Mouse (Mus musculus): Measurements from ENCODE around the gene Avpr1b.

DNA sequence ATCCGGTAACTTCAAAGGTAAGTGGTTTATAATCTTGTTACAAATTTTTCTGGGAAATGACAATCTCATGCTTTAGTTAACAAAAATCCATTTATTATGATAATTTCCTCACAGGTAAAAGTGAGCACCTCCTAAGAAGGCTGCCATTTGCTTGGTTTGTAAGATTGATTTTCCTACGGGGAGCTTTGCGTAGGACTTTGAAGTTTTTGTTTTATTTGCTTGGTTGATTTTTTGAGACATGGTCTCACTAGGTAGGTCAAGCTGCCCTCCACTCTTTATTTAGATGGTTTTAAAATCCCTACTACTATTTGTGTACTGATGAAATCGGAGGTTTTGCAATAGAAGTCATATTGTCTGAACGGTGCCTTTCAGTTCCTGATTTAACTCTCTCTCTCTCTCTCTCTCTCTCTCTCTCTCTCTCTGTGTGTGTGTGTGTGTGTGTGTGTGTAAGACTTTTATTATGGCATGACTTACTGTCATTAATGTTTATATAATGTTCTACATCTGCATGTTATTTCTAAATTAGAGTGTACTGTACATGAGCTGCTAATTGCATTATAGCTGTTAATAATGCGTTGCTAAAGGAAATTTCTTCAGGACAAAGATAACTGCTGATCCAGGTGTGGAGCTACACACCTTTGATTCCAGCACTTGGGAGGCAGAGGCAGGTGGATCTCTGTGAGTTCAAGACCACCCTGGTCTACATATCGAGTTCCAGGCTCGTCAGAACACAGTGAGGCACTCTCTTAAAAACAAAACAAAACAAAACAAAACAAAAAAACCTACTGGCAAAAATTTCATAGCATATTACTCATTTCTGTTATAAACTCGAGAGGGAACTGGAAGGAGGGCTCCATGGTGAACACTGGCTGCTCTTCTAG is 39.7 kb downstream of the Avpr1b start:
- no peak for TF ChIP-seq POLR2A (IDR thresholded peaks at IDR 0.05; ENCODE audit: insufficient read depth, low read length)
- TF ChIP-seq CTCF (IDR thresholded peaks at IDR 0.05; ENCODE audit: low read depth, low read length): no peak
- TF ChIP-seq EP300 (IDR thresholded peaks at IDR 0.05; ENCODE audit: insufficient read depth, low read depth, low read length): no peak

Data from ES-Bruce4 (cell line).